Mouse (Mus musculus): ENCODE data around the gene Fam186a. TPM values are rescaled to one million over a fixed set of nuclear protein-coding genes. Genes with fewer than 3 reads are reported as not detected.

Fam186a gene
- not detected for total RNA-seq (2023)

DNA sequence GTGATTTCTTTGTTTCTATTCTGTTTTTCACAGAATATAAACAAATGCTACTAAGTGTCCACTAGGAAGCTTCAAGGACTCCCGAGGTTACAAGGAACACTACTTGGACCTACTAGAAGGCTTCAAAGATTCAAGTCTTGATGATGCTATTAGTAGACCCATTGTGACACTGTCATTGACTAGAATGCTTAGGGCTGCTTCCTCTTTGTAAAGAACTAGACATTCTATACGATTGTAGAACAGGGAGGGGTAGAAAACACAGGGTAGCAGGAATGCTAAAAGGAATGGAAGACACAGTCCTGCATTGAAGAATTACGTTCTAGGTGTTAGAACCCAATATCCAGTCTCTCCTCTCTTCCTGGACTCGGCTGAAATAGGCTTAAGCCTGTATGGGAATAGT lies at the start of gene Fam186a:
Gene Fam186a, minus strand, starts transcription at position 101 of the 400 bp plus-strand sequence.

DNA sequence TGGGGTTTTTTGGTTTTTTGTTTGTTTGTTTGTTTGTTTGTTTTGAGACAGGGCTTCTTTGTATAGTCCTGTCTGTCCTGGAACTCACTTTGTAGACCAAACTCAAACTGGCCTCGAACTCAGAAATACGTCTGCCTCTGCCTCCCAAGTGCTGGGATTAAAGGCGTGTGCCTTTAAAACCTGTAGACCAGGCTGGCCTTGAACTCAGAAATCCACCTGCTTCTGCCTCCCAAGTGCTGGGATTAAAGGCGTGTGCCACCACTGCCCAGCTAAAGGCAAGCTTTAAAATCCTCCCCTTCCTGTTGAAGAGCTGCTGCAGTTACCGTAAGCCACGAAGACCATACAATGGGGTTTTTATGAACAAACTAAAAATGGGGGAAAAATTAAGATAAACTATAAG lies 2.9 kb upstream of the Fam186a start, which contains the start of gene Larp4:
Gene Larp4, plus strand, starts transcription at position 301 of the 400 bp plus-strand sequence.

DNA sequence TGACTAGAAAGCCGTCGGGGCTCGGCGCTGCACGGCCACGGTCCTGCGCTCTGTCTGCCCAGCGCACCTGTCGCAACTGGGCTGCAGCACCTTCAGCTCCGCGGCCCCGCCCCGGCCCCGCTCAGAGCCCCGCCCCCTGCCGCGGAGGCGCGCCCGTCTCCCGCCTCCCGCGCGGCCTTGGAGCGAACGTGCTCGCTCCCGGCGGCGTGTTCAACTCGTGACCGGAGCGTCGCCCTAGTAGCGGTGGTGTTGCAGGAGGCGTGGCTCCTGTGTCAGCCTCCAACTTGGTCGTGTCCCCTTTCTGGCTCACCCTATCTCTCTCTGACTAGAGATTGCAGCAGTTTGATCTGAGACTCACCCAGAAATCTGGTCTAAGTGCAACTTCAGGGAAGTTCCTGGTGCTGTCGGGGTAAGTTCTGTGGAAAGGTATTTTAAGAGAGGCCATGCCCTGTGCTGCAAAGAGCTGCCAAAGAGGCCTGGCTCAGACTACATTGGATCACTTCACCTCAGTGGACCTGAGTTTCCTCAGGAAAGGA lies 91.5 kb downstream of the Fam186a start, which contains the start of gene Lima1:
Gene Lima1, minus strand, starts transcription at position 123 of the 536 bp plus-strand sequence.

Other genes starting within 250 kb of the Fam186a start
- 10 to 100 TPM; 12.2 to 13.7 TPM for gene Gpd1, start 249.5 kb downstream of the Fam186a start, total RNA-seq (2023)
- 10 to 100 TPM; 62.3 to 73.0 TPM for gene Cox14, start 241.4 kb downstream of the Fam186a start, total RNA-seq (2023)
- gene Cers5, start 194.2 kb downstream of the Fam186a start, total RNA-seq (2023), result 10 to 100 TPM; 61.4 to 72.4 TPM
- 10 to 100 TPM; 62.1 to 72.5 TPM for gene Lima1, start 91.6 kb downstream of the Fam186a start, total RNA-seq (2023)
- 10 to 100 TPM; 53.0 to 55.2 TPM for gene Larp4, start 3.0 kb upstream of the Fam186a start, total RNA-seq (2023)
- gene Dip2b, start 71.6 kb upstream of the Fam186a start, total RNA-seq (2023), result 10 to 100 TPM; 40.1 to 48.9 TPM